Mouse (Mus musculus) E14TG2a.4 (cell line): ENCODE measurements at regions not wholly inside any gene's neighbourhood (a gene's known extent, or its start where the extent isn't known, plus 50 kb on each side); places are given as distances from the start of the nearest gene placed in this dataset.
"Not testable (repeated sequence)": the region's sequence is repeated elsewhere in the genome, so short reads cannot be mapped to it uniquely, and the experiment has no call there.

ENCODE experiments used
- H3K27me3 ChIP-seq: 2 replicates; pipeline ENCODE4 v1.6.1; 2014; ENCODE audit warnings: low read length, control low read depth; ENCODE audit not compliant: insufficient read depth
- H3K36me3 ChIP-seq: 2 replicates; pipeline ENCODE4 v1.6.1; 2014; ENCODE audit warnings: low read length, control low read depth; ENCODE audit not compliant: insufficient read depth
- H3K4me1 ChIP-seq: replicated peaks from 2 replicates; pipeline ENCODE4 v1.6.1; 2014; ENCODE audit warnings: low read depth, low read length, control low read depth
- H3K4me3 ChIP-seq: replicated peaks from 2 replicates; pipeline ENCODE4 v1.5.1; 2014; ENCODE audit warnings: mild to moderate bottlenecking, low read length
- H3K9me3 ChIP-seq: 2 replicates; pipeline ENCODE4 v1.6.1; 2014; ENCODE audit warnings: low read length, control low read depth
- NANOG ChIP-seq: IDR thresholded peaks from 2 replicates; pipeline ENCODE4 v1.6.1; 2014; ENCODE audit warnings: borderline replicate concordance, low read length, mixed read lengths

DNA sequence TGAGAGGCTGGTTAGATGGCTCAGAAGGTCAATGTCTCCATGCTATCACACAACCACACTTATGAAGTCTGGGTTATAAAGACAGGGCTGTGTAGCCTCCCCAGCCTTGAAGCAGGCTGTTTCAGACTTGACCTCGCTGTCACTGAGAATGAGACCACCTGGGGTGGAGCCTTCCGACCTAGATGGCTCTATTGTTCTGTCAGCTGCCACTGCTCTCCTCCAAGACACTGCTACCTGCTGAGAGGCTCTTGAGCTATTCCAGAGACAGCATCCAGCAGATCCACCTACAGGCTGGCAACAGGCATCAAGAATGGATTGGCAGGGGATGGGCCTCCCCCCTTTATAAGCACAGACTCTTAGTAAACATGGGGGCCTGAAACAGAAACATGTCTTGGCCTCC, 54.1 kb upstream of the Gabrg1 start:
- H3K27me3 ChIP-seq, H3K9me3 ChIP-seq, H3K4me3 ChIP-seq, H3K36me3 ChIP-seq: not testable (repeated sequence)
- peak; percentile 90 for TF ChIP-seq NANOG
- peaks cover 28% of the 10 kb centered on the region for H3K4me1 ChIP-seq
